Mouse (Mus musculus): ENCODE results near the gene Gm13276. TPM values are rescaled to one million over a fixed set of nuclear protein-coding genes. Genes with fewer than 3 reads are reported as not detected.
"Not testable (repeated sequence)": the region's sequence is repeated elsewhere in the genome, so short reads cannot be mapped to it uniquely, and the experiment has no call there.

Gene Gm13276
- polyA plus RNA-seq, 1 experiment from 2014 or later, result not detected

GRCm38 (mm10) chr4:88760431-88760830 is 25.1 kb upstream of the Gm13276 start:
- under 1% methylated on average over 23 of the region's 28 CpGs for WGBS
- not testable (repeated sequence) for H3K4me1 ChIP-seq; H3K27ac ChIP-seq; H3K36me3 ChIP-seq; H3K27me3 ChIP-seq (ENCODE audit: insufficient read depth, poor library complexity, severe bottlenecking); H3K9me3 ChIP-seq
- DNase-seq (ENCODE audit: low spot score), result peak; percentile 83
- H3K4me3 ChIP-seq, result peak overlapping the region; percentile 44

- DNase-seq (ENCODE audit: low spot score); H3K27ac ChIP-seq; H3K4me1 ChIP-seq; H3K36me3 ChIP-seq; H3K27me3 ChIP-seq (ENCODE audit: insufficient read depth, poor library complexity, severe bottlenecking); H3K4me3 ChIP-seq; H3K9me3 ChIP-seq: not testable (repeated sequence)
- 64% methylated on average over 6 of the region's 8 CpGs for WGBS
Measured at GRCm38 (mm10) chr4:88761776-88762175, 23.7 kb upstream of the Gm13276 start.

- not testable (repeated sequence) for H3K4me1 ChIP-seq; H3K36me3 ChIP-seq; H3K27me3 ChIP-seq (ENCODE audit: insufficient read depth, poor library complexity, severe bottlenecking); H3K4me3 ChIP-seq; H3K27ac ChIP-seq; H3K9me3 ChIP-seq; DNase-seq (ENCODE audit: low spot score)
- 39% methylated on average over 9 of the region's 9 CpGs for WGBS
Measured at GRCm38 (mm10) chr4:88762341-88762740, 23.2 kb upstream of the Gm13276 start.

GRCm38 (mm10) chr4:88763384-88764018 is 22.0 kb upstream of the Gm13276 start:
- 3% methylated on average over 41 of the region's 42 CpGs for WGBS
- not testable (repeated sequence) for H3K9me3 ChIP-seq; H3K27ac ChIP-seq; H3K36me3 ChIP-seq; H3K4me1 ChIP-seq; H3K27me3 ChIP-seq (ENCODE audit: insufficient read depth, poor library complexity, severe bottlenecking)
- H3K4me3 ChIP-seq, result peak overlapping the region; percentile 40
- DNase-seq (ENCODE audit: low spot score), result peak; percentile 88

GRCm38 (mm10) chr4:88773534-88773933 is 12.0 kb upstream of the Gm13276 start, which contains the start of gene Gm13290:
Gene Gm13290, plus strand, starts transcription at chr4:88773834.
- not testable (repeated sequence) for H3K4me1 ChIP-seq; H3K36me3 ChIP-seq; DNase-seq (ENCODE audit: low spot score); H3K27ac ChIP-seq; H3K27me3 ChIP-seq (ENCODE audit: insufficient read depth, poor library complexity, severe bottlenecking); H3K9me3 ChIP-seq; H3K4me3 ChIP-seq
- WGBS, result no CpG with 5 or more reads among the region's 32 CpGs

- H3K27ac ChIP-seq; DNase-seq (ENCODE audit: low spot score); H3K9me3 ChIP-seq; H3K36me3 ChIP-seq; H3K27me3 ChIP-seq (ENCODE audit: insufficient read depth, poor library complexity, severe bottlenecking); H3K4me3 ChIP-seq; H3K4me1 ChIP-seq: not testable (repeated sequence)
- no CpG with 5 or more reads among the region's 29 CpGs for WGBS
Measured at GRCm38 (mm10) chr4:88776622-88777021, 8.9 kb upstream of the Gm13276 start, which contains the start of gene Gm13289. Gene Gm13289, plus strand, starts transcription at chr4:88776922.

GRCm38 (mm10) chr4:88779550-88779949 is 6.0 kb upstream of the Gm13276 start, which contains the start of gene Gm13272:
Gene Gm13272, plus strand, starts transcription at chr4:88779850.
- H3K4me1 ChIP-seq; H3K27ac ChIP-seq; H3K27me3 ChIP-seq (ENCODE audit: insufficient read depth, poor library complexity, severe bottlenecking); DNase-seq (ENCODE audit: low spot score); H3K9me3 ChIP-seq; H3K4me3 ChIP-seq; H3K36me3 ChIP-seq: not testable (repeated sequence)
- no CpG with 5 or more reads among the region's 29 CpGs for WGBS

GRCm38 (mm10) chr4:88780320-88780719 is 5.2 kb upstream of the Gm13276 start:
- H3K9me3 ChIP-seq; DNase-seq (ENCODE audit: low spot score); H3K4me1 ChIP-seq; H3K27ac ChIP-seq; H3K27me3 ChIP-seq (ENCODE audit: insufficient read depth, poor library complexity, severe bottlenecking); H3K36me3 ChIP-seq; H3K4me3 ChIP-seq: not testable (repeated sequence)
- WGBS, result 39% methylated on average over 16 of the region's 18 CpGs

GRCm38 (mm10) chr4:88781831-88782230 is 3.7 kb upstream of the Gm13276 start, which contains the start of gene Ifnz:
Gene Ifnz, plus strand, starts transcription at chr4:88782131.
- not testable (repeated sequence) for DNase-seq (ENCODE audit: low spot score); H3K36me3 ChIP-seq; H3K4me1 ChIP-seq; H3K27me3 ChIP-seq (ENCODE audit: insufficient read depth, poor library complexity, severe bottlenecking); H3K9me3 ChIP-seq; H3K4me3 ChIP-seq; H3K27ac ChIP-seq
- WGBS, result 19% methylated on average over 4 of the region's 7 CpGs

GRCm38 (mm10) chr4:88782335-88782734 is 3.2 kb upstream of the Gm13276 start:
- H3K4me3 ChIP-seq, result not testable (repeated sequence)

GRCm38 (mm10) chr4:88788402-88788801 is 2.9 kb downstream of the Gm13276 start, which contains the start of gene Gm13277:
Gene Gm13277, plus strand, starts transcription at chr4:88788632.
- WGBS, result 0% methylated on average over 3 of the region's 28 CpGs
- H3K4me3 ChIP-seq; H3K9me3 ChIP-seq; H3K27me3 ChIP-seq (ENCODE audit: insufficient read depth, poor library complexity, severe bottlenecking); H3K4me1 ChIP-seq; H3K36me3 ChIP-seq; H3K27ac ChIP-seq; DNase-seq (ENCODE audit: low spot score): not testable (repeated sequence)

More at GRCm38 (mm10) chr4:88782335-88782734, 3.2 kb upstream of the Gm13276 start:
- not testable (repeated sequence) for H3K36me3 ChIP-seq; H3K27me3 ChIP-seq (ENCODE audit: insufficient read depth, poor library complexity, severe bottlenecking); H3K27ac ChIP-seq; H3K4me1 ChIP-seq; H3K9me3 ChIP-seq; DNase-seq (ENCODE audit: low spot score)
- 2% methylated on average over 17 of the region's 31 CpGs for WGBS

- DNase-seq (ENCODE audit: low spot score); H3K4me3 ChIP-seq; H3K36me3 ChIP-seq; H3K27me3 ChIP-seq (ENCODE audit: insufficient read depth, poor library complexity, severe bottlenecking); H3K27ac ChIP-seq; H3K4me1 ChIP-seq; H3K9me3 ChIP-seq: not testable (repeated sequence)
- WGBS, result no CpG with 5 or more reads among the region's 28 CpGs
Measured at GRCm38 (mm10) chr4:88791250-88791649, 5.7 kb downstream of the Gm13276 start, which contains the start of gene Gm13278. Gene Gm13278, plus strand, starts transcription at chr4:88791550.

- H3K9me3 ChIP-seq; H3K27ac ChIP-seq; H3K4me1 ChIP-seq; H3K4me3 ChIP-seq; DNase-seq (ENCODE audit: low spot score); H3K27me3 ChIP-seq (ENCODE audit: insufficient read depth, poor library complexity, severe bottlenecking); H3K36me3 ChIP-seq: not testable (repeated sequence)
- WGBS, result under 1% methylated on average over 19 of the region's 52 CpGs
Measured at GRCm38 (mm10) chr4:88793936-88794675, 8.6 kb downstream of the Gm13276 start, which contains the start of gene Gm13275. Gene Gm13275, plus strand, starts transcription at chr4:88794487.
